Mouse (Mus musculus) liver, adult 2 months (tissue): ENCODE data around the gene Gm4952. TPM values are rescaled to one million over a fixed set of nuclear protein-coding genes. Genes with fewer than 3 reads are reported as not detected.

Experiments used
- DNase-seq: peaks from one replicate; pipeline ENCODE4 v3.0.0-alpha.2; 2011; ENCODE audit warnings: low read depth, low spot score; ENCODE audit errors: extremely low read depth
- H3K27ac ChIP-seq: fragments of 200-500 bp; replicated peaks from 2 replicates; pipeline ENCODE4 v1.5.1; 2012; ENCODE audit warnings: low read depth, mild to moderate bottlenecking, control low read depth, inconsistent platforms, low read length; ENCODE audit not compliant: insufficient read depth
- H3K27me3 ChIP-seq: fragments of 200-500 bp; 2 replicates; pipeline ENCODE4 v1.6.1; 2012; ENCODE audit warnings: mild to moderate bottlenecking, moderate library complexity, low read length, inconsistent platforms; ENCODE audit not compliant: control insufficient read depth, insufficient read depth
- H3K36me3 ChIP-seq: fragments of 200-500 bp; 2 replicates; pipeline ENCODE4 v1.6.1; 2012; ENCODE audit warnings: low read length, inconsistent platforms; ENCODE audit not compliant: control insufficient read depth, insufficient read depth
- H3K4me1 ChIP-seq: fragments of 200-500 bp; 2 replicates; pipeline ENCODE4 v1.6.1; 2011; ENCODE audit warnings: low read length; ENCODE audit not compliant: control insufficient read depth, insufficient read depth
- H3K4me3 ChIP-seq: fragments of 200-500 bp; 2 replicates; pipeline ENCODE4 v1.5.1; 2011; ENCODE audit warnings: low read depth, mild to moderate bottlenecking, control low read depth, low read length, moderate library complexity; ENCODE audit not compliant: insufficient read depth
- H3K79me2 ChIP-seq: fragments of 200-500 bp; 2 replicates; pipeline ENCODE4 v1.6.1; 2012; ENCODE audit warnings: inconsistent platforms, mild to moderate bottlenecking, low read length, moderate library complexity; ENCODE audit not compliant: control insufficient read depth, insufficient read depth
- H3K9ac ChIP-seq: fragments of 200-500 bp; 2 replicates; pipeline ENCODE4 v1.6.1; 2012; ENCODE audit warnings: low read depth, mild to moderate bottlenecking, control low read depth, inconsistent platforms, low read length
- CTCF ChIP-seq: fragments of 200-500 bp; IDR thresholded peaks from 2 replicates; pipeline ENCODE4 v1.5.1; 2011; ENCODE audit warnings: low read depth, low read length, control low read depth
- POLR2A ChIP-seq: fragments of 200-500 bp; IDR thresholded peaks from 2 replicates; pipeline ENCODE4 v1.6.1; 2011; ENCODE audit warnings: low read length, control low read depth; ENCODE audit not compliant: insufficient read depth; ENCODE audit errors: extremely low read depth
- WGBS: fragments of 180-500 bp; shearing (Covaris S2); methylation state at CpG from one replicate; pipeline ENCODE4 v1.1.7; 2018; 5-methylcytosine and 5-hydroxymethylcytosine counted together
- polyA plus RNA-seq: library from polyadenylated mRNA; depleted of rRNA; stranded (reverse); fragments of >200 nt; gene quantifications from 2 replicates; pipeline ENCODE4 v1.2.3, GENCODE M21; 2012
- total RNA-seq: library from RNA; depleted of rRNA; stranded (reverse); fragments of >200 nt; gene quantifications from 2 replicates; pipeline ENCODE4 v1.2.3, GENCODE M21; 2014

The Gm4952 gene
- total and polyA plus RNA-seq, 2 experiments = 41.7 to 132 TPM

- H3K27ac ChIP-seq = peak overlapping the region; percentile 54
Observed at GRCm38 (mm10) chr19:12608336-12608735, 8.6 kb downstream of the Gm4952 start.

GRCm38 (mm10) chr19:12613646-12614045, 13.9 kb downstream of the Gm4952 start:
- Histone ChIP-seq H3K27ac (peak overlapping the region; percentile 68; the same call in 1 of the 2 replicates), H3K27me3 (no peaks in the 10 kb centered on the region), H3K4me1 (peaks cover 8% of the 10 kb centered on the region), H3K4me3 (no peak overlapping the region), H3K36me3 (peaks cover 4% of the 10 kb centered on the region; the same call in 1 of the 2 replicates), H3K79me2 (peaks cover 7% of the 10 kb centered on the region; the same call in 1 of the 2 replicates), H3K9ac (no peak overlapping the region)
- peak; percentile 52 for DNase-seq
- TF ChIP-seq POLR2A (no peak), CTCF (no peak)
- WGBS = 18% methylated on average over 1 of the region's 1 CpGs

More at GRCm38 (mm10) chr19:12608336-12608735, 8.6 kb downstream of the Gm4952 start:
- H3K27me3 ChIP-seq = no peaks in the 10 kb centered on the region
- no peak for TF ChIP-seq CTCF
- TF ChIP-seq POLR2A = no peak
- no peaks in the 10 kb centered on the region; the same call in 1 of the 2 replicates for H3K36me3 ChIP-seq
- H3K4me3 ChIP-seq = no peak overlapping the region
- no peak overlapping the region for H3K9ac ChIP-seq
- H3K79me2 ChIP-seq = peaks cover 14% of the 10 kb centered on the region; the same call in 1 of the 2 replicates
- DNase-seq = peak; percentile 98
- peaks cover 14% of the 10 kb centered on the region for H3K4me1 ChIP-seq

- Histone ChIP-seq H3K27ac (peak within 1 kb of the TSS; percentile 99), H3K4me3 (peak within 1 kb of the TSS; percentile 94), H3K36me3 (peaks cover 4% of the 10 kb centered on the region; the same call in 1 of the 2 replicates), H3K79me2 (peaks cover 10% of the 10 kb centered on the region; the same call in 1 of the 2 replicates), H3K4me1 (peaks cover 4% of the 10 kb centered on the region; the same call in 1 of the 2 replicates), H3K27me3 (no peaks in the 10 kb centered on the region), H3K9ac (peak within 1 kb of the TSS; percentile 99)
- peak; percentile 94 for DNase-seq
- TF ChIP-seq POLR2A (no peak), CTCF (no peak)
- WGBS = 17% methylated on average over 4 of the region's 4 CpGs
Observed at GRCm38 (mm10) chr19:12633176-12633575, 33.4 kb downstream of the Gm4952 start, which contains the start of gene Glyat. TSS of gene Glyat (plus strand) at chr19:12633308.

- Histone ChIP-seq H3K27me3 (no peaks in the 10 kb centered on the region), H3K9ac (no peak overlapping the region), H3K4me1 (peaks cover 8% of the 10 kb centered on the region; the same call in 1 of the 2 replicates), H3K36me3 (peaks cover 11% of the 10 kb centered on the region), H3K27ac (no peak overlapping the region), H3K79me2 (peaks cover 12% of the 10 kb centered on the region; the same call in 1 of the 2 replicates), H3K4me3 (peak overlapping the region; percentile 94)
- peak; percentile 72 for DNase-seq
- 17% methylated on average over 3 of the region's 3 CpGs for WGBS
- TF ChIP-seq POLR2A = no peak
- no peak for TF ChIP-seq CTCF
Observed at GRCm38 (mm10) chr19:12634259-12634658, 34.5 kb downstream of the Gm4952 start.

- Histone ChIP-seq H3K27me3 (0 out of 2 replicates have a peak, but pooled peaks cover 1% of the 10 kb centered on the region), H3K4me1 (peaks cover 10% of the 10 kb centered on the region; the same call in 1 of the 2 replicates), H3K36me3 (peaks cover 18% of the 10 kb centered on the region), H3K27ac (peak overlapping the region; percentile 98), H3K79me2 (peaks cover 17% of the 10 kb centered on the region), H3K4me3 (peak overlapping the region; percentile 94), H3K9ac (peak overlapping the region; percentile 92)
- TF ChIP-seq POLR2A (no peak), CTCF (no peak)
- WGBS = 25% methylated on average over 4 of the region's 4 CpGs
- peak; percentile 55 for DNase-seq
Observed at GRCm38 (mm10) chr19:12634963-12635362, 35.2 kb downstream of the Gm4952 start.

- DNase-seq = peak; percentile 97
- H3K4me1 ChIP-seq = peaks cover 10% of the 10 kb centered on the region; the same call in 1 of the 2 replicates
- peak overlapping the region; percentile 98 for H3K27ac ChIP-seq
- peaks cover 22% of the 10 kb centered on the region for H3K79me2 ChIP-seq
- peaks cover 31% of the 10 kb centered on the region for H3K36me3 ChIP-seq
- H3K4me3 ChIP-seq = peak overlapping the region; percentile 53
- TF ChIP-seq POLR2A (no peak), CTCF (no peak)
- H3K27me3 ChIP-seq = 0 out of 2 replicates have a peak, but pooled peaks cover 3% of the 10 kb centered on the region
- H3K9ac ChIP-seq = peak overlapping the region; percentile 78
- WGBS = 13% methylated on average over 3 of the region's 3 CpGs
Observed at GRCm38 (mm10) chr19:12636863-12637262, 37.1 kb downstream of the Gm4952 start.
